Comparison of ENCODE assay signal across 28 mouse cellular contexts in genomic region chr3:40320319-40320718, GRCm38 (mm10).
DNase-seq lines count a peak whose midpoint lies in the region.
"Had no signal": no experiment of that assay in that cellular context is flagged by ENCODE, and none has a peak within 500 bp of the region (broad histone marks: within the 10 kb centered on the region; RNA-seq: fewer than 3 reads in every experiment).

No protein-coding gene starts in this region.

- peaks cover 24% of the 10 kb centered on the region for H3K4me1 ChIP-seq in embryonic facial prominence, embryonic 10.5 days
- H3K4me1 ChIP-seq: embryonic facial prominence, embryonic 15.5 days; forebrain, embryonic 13.5 days; hindbrain, embryonic 13.5 days; lung, embryonic 15.5 days; midbrain, embryonic 13.5 days had no signal

- no peaks in the 10 kb centered on the region for H3K36me3 ChIP-seq in embryonic facial prominence, embryonic 10.5 days (replicated peaks)
- H3K36me3 ChIP-seq: embryonic facial prominence, embryonic 15.5 days; G1E; hindbrain, embryonic 13.5 days; lung, embryonic 15.5 days; midbrain, embryonic 13.5 days had no signal

- no peaks in the 10 kb centered on the region for H3K27me3 ChIP-seq in embryonic facial prominence, embryonic 10.5 days (replicated peaks; ENCODE audit: low read depth, poor library complexity, severe bottlenecking)
- H3K27me3 ChIP-seq: embryonic facial prominence, embryonic 15.5 days; forebrain, embryonic 13.5 days; hindbrain, embryonic 13.5 days; lung, embryonic 15.5 days; midbrain, embryonic 13.5 days had no signal

- no peaks in the 10 kb centered on the region for H3K9me3 ChIP-seq in embryonic facial prominence, embryonic 10.5 days
- H3K9me3 ChIP-seq: embryonic facial prominence, embryonic 15.5 days; forebrain, embryonic 13.5 days; G1E; hindbrain, embryonic 13.5 days; lung, embryonic 15.5 days; midbrain, embryonic 13.5 days had no signal

- DNase-seq in embryo, embryonic 10 days (ENCODE audit: low spot score), result peak; percentile 62
- DNase-seq in embryo, embryonic 9.5 days (ENCODE audit: extremely low spot score), result no peak
- peak; percentile 57 for DNase-seq in embryonic facial prominence, embryonic 10.5 days (ENCODE audit: low spot score)
- DNase-seq in forelimb bud, embryonic 11.5 days (ENCODE audit: low read depth, low spot score), result peak; percentile 71
- peak; percentile 53 for DNase-seq in mesoderm, embryonic 11.5 days (ENCODE audit: low read depth, low spot score)
- DNase-seq in gastrocnemius, postnatal 4 days (ENCODE audit: low spot score in 2 of 2), result no peak
- no peak for DNase-seq in testis, postnatal 10 days (ENCODE audit: low spot score)
- no peak for DNase-seq in retina, postnatal 1 day
- DNase-seq: adrenal gland, postnatal 10 days; cerebellum, adult 11 months; cerebellum, adult 9-10 months; cerebellum, postnatal 36 days; gastrocnemius, postnatal 14 days; heart, adult 18-20 months; heart, postnatal 36 days; kidney, adult 11 months; kidney, postnatal 14 days; liver; right cerebral cortex, postnatal 25 days; thymus, adult 18-20 months; thymus, postnatal 36 days had no signal

- H3K4me3 ChIP-seq in embryonic facial prominence, embryonic 10.5 days, result no peak overlapping the region
- H3K4me3 ChIP-seq: embryonic facial prominence, embryonic 15.5 days; forebrain, embryonic 13.5 days; hindbrain, embryonic 13.5 days; lung, embryonic 15.5 days; midbrain, embryonic 13.5 days had no signal

- H3K27ac ChIP-seq in embryonic facial prominence, embryonic 10.5 days (replicated peaks), result no peak overlapping the region
- H3K27ac ChIP-seq: embryonic facial prominence, embryonic 15.5 days; forebrain, embryonic 13.5 days; hindbrain, embryonic 13.5 days; liver, embryonic 14.5 days; lung, embryonic 15.5 days; midbrain, embryonic 13.5 days had no signal

- 33% methylated on average over 5 of the region's 5 CpGs for WGBS in embryonic facial prominence, embryonic 10.5 days

Comparison
In these comparisons a context has a peak if more than half of its experiments do, and no peak if none do; other contexts are left out.
1. DNase-seq: peak in embryo, embryonic 10 days (single experiment), embryonic facial prominence, embryonic 10.5 days (single experiment), forelimb bud, embryonic 11.5 days (single experiment) and mesoderm, embryonic 11.5 days (single experiment); none in embryo, embryonic 9.5 days (single experiment), gastrocnemius, postnatal 4 days (0 of 2), testis, postnatal 10 days (single experiment) and retina, postnatal 1 day (single experiment).